Mouse (Mus musculus) ZHBTc4 (cell line): Measurements from ENCODE around the gene Yod1.

Experiments used
- DNase-seq: peaks from one replicate; pipeline ENCODE4 v3.0.0-alpha.2; 2011; ENCODE audit warnings: low read depth, low spot score

The Yod1 gene

DNA sequence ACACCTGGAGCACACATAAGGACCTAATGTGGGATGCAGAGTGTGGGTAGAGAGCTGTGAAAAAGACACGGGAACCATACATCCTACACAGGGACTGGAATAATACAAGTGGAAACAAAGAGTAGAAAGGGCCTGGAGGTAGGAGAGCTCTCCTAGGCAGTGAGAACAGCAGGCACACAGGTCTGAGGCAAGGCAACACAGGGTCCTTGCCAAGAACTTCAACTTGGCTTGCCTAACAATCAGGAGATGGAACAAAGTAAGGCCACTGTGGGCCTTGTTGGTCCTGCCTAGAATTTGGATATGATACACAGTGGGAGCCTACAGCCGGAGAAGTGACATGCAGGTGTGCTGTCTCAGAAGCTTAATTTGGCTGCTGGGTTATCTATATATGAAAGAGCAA lies 52.8 kb downstream of the Yod1 start:
- no peak for DNase-seq

DNA sequence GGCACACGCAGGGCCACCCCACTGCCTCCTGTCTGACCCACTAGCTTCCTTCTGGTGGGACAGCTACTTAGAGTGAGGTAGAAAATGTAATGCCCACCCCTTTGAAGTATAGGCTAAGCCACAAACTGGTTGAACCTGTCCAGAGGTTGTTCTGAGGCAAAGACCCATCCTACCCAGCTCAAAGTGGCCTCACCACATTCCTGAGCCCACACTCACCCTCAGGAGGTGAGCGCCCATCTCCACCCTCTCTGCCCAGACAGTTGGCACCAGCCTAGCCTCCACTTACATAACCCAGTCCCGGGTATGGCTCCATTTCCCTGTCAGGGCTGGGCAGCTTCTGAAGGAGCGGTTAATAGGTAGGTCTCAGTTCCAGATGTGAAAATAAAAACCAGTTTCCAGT lies 53.4 kb downstream of the Yod1 start:
- DNase-seq = no peak

DNA sequence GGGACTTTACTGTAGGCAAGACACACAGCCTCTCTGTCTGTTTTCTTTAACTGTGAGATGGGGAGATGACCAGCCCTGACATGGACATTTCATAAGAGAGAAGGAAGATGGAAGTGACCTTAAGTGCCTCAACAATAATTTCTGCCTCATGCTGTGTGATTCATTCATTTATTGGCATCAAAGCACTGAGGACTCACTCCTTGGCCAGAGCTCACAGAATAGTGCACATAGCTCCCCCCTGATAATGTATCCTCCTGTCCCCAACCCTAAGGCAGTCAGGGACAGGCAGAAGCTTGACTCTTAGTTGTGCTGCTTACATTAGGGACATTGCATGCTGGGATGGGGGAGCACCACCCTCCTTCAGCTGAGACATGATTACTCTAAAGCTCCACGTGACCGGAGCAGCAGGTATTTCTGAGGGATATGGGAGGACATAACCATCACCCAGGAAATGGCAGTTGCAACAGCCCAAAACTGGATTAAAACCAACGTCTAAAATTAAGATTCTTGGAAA lies 53.9 kb downstream of the Yod1 start:
- no peak for DNase-seq
